Mouse (Mus musculus): ENCODE results near the gene Fbp1.
"Not testable (repeated sequence)": the region's sequence is repeated elsewhere in the genome, so short reads cannot be mapped to it uniquely, and the experiment has no call there.

Fbp1 gene

DNA sequence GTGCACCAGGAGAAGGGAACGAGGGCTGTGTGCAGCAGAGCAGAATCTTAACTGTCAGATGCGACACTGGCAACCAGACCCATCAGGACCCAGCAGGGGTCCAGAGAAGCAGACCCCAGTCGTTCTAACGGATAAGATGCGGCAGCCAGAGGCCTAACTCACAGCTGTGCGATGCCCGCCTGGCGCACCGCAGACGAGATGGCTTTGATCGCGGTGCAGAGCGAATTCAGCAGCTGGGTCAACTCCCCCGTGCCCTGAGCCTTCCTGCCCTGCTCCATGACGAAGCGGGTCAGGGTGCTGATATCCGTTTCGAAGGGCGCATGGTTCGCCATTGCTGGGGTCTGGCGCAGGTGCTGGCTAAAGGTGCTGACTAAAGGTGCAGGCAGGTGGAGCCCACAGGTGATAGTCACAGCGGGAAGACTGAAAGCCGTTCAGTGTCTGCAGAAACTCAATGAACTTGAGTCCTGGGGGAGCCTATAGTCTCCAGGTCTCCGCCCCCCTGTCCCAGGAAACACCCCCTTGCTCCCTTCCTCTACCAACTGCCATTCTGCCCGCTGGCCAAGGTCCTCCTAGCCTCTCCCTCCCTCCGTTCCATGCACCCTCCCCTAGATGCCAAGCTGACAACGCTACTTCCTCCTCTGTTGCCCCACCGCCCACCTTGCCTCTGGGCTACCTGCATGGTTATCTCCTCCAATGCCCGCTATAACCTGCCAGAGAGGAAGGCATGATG lies at the start of gene Fbp1:
Gene Fbp1, minus strand, starts transcription at position 571 of the 730 bp plus-strand sequence.
- no peak for DNase-seq (ENCODE audit: low spot score)

GRCm38 (mm10) chr13:62932452-62932851 lies 44.4 kb upstream of the Fbp1 start:
- DNase-seq (ENCODE audit: low spot score), result no peak

GRCm38 (mm10) chr13:62929766-62930389 lies 41.8 kb upstream of the Fbp1 start:
- DNase-seq (ENCODE audit: low spot score), result no peak

GRCm38 (mm10) chr13:62929144-62929543 lies 41.1 kb upstream of the Fbp1 start:
- not testable (repeated sequence) for DNase-seq (ENCODE audit: low spot score)

DNA sequence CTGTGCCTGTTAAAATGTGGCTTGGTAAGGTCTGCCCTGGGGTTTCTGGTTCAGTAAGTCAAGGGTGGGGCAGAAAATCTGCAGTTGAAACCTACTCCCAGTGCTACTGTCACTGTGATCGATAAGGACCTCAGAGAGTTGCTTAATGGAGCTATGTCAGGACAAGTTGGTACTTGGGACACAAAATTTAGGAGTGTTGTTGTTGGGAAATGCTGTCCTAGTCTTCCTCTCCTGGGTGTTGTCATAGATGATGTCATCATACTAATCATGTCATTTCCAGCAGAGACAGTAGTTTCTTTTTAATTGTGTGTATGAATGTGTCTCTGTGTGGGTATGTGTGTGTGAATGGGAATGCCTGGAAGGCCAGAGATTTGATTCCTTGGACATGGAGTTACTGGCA lies 39.4 kb upstream of the Fbp1 start:
- no peak for DNase-seq (ENCODE audit: low spot score)

GRCm38 (mm10) chr13:62926479-62926878 lies 38.4 kb upstream of the Fbp1 start:
- DNase-seq (ENCODE audit: low spot score), result peak; percentile 13

DNA sequence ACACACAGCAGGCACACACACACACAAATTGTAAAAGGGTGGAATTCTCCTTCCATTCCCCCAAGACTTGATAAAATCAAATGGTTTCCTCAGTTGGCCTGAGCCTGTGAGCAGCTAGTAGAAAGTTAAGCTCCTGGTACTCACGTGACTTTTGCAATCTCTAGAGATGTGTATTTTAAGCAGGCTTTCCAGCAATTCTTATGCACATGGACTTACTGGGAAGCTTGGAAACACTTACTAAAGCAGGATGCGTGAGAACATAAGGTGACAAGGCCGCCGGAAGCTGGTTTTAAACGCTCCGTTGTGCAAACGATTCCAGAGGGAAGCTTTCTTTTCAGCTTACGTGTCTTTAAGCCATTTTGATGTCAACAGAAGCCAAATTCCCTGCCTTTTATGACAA lies 35.1 kb upstream of the Fbp1 start:
- no peak for DNase-seq (ENCODE audit: low spot score)

GRCm38 (mm10) chr13:62922645-62923044 lies 34.6 kb upstream of the Fbp1 start:
- DNase-seq (ENCODE audit: low spot score), result no peak

- peak; percentile 26 for DNase-seq (ENCODE audit: low spot score)
Measured at GRCm38 (mm10) chr13:62919647-62920341, 31.7 kb upstream of the Fbp1 start.

DNA sequence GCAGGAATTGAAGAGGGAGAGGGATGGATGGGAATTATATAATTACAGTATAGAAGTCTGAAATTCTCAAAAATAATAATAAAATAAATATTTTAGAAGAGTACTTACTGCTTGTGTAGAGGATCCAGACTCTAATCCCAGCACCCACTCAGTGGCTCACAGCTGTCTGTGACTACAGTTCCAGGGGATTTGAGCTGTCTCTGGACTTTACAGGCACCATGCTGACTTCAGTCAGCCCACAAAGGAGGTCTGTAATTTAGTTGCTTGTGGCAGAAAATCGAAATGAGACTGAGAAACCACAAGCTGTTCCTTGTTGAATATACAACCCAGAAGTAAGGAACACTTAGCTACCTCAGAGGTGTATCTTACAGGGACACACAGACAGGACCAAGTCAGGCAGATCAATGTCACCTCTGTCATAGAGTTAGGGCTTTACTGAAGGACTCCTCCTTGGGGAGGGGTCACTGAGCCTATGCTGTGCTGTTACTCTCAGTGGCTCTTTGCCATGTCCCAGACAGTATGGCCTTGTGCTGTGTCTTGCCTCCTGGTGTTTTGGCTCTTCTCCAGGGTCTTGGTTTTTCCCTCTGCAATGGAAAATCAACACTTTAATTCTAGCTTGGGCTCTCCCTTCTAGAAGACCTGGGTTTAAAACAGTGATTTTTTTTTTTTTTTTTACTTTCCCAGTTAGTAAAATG lies 29.5 kb upstream of the Fbp1 start:
- no peak for DNase-seq (ENCODE audit: low spot score)

GRCm38 (mm10) chr13:62916675-62917074 lies 28.6 kb upstream of the Fbp1 start:
- no peak for DNase-seq (ENCODE audit: low spot score)

- peak; percentile 20 for DNase-seq (ENCODE audit: low spot score)
Measured at GRCm38 (mm10) chr13:62911575-62911974, 23.5 kb upstream of the Fbp1 start.

- DNase-seq (ENCODE audit: low spot score), result no peak
Measured at GRCm38 (mm10) chr13:62910206-62910605, 22.1 kb upstream of the Fbp1 start.

- DNase-seq (ENCODE audit: low spot score), result peak; percentile 23
Measured at GRCm38 (mm10) chr13:62909776-62910175, 21.7 kb upstream of the Fbp1 start.

GRCm38 (mm10) chr13:62908163-62908559 lies 20.1 kb upstream of the Fbp1 start:
- DNase-seq (ENCODE audit: low spot score), result peak; percentile 88

DNA sequence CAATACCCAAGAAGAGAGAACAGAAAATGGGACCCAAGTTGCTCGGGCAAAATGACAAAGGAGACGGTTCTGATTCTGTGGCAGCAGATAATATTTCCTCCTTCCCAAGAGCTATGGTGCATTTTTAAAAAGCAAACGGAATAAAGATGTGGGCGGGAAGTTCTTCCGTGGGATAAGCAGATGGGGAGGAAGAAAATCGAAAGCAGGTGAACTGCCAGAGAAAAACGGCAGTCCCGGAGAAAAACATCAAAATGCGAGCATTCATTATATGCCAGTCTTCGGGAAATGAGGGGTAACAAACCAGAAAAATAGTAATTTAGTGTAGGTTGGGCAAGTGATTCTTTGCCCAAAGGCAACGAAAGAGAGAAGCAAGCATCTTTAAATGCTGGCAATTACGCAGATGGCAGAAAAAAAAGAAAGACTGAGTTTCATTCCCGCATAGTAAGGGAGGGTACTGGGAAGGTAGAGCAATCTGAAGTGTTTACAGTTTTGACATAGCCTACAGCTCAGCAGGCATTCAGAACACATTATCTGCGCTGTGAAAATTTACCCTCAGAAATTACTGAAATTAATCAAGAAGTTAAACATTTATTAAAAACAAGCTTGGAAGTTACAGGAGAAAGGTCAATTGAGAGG lies 19.6 kb upstream of the Fbp1 start:
- no peak for DNase-seq (ENCODE audit: low spot score)

DNA sequence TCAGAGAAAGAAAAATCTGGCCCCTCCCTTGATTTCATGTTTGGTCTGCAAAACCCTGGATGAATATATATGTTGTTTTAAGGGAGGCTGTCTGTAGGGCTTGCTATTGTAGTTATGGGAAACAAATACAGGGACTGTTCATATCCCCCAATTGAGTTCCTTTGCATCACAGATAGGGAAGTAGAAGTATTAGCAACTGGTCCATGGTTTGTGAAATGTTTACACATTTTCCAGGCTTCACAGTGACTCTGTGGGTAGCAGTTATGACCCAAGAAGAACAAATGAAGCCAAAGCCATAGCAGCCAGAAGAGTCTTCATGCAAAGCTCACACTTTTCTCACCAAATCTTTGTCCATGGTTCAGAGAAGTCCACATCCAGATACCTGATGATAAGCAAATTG lies 13.1 kb upstream of the Fbp1 start:
- no peak for DNase-seq (ENCODE audit: low spot score)

GRCm38 (mm10) chr13:62897927-62898646 lies 10.0 kb upstream of the Fbp1 start:
- DNase-seq (ENCODE audit: low spot score), result no peak

- DNase-seq (ENCODE audit: low spot score), result no peak
Measured at GRCm38 (mm10) chr13:62893044-62893842, 5.2 kb upstream of the Fbp1 start.

DNA sequence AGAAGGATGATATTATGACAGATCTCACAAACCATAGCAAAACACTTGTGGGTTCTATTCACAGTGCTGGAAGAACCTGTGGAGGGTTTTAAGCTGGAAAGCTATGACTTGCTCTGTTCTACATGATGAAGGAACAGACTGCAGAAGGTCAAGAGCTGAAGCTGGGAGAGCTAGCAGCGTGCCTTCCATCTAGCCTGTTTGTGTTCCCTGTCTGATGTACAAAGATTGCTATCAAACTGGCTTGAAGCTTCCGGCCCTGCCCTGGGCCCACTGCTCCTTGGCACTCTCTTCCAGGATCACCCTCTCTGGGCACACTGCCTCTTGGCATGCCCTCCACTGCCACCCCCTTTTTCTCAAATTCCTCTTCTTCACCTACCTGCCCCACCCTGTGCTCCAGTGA lies 1.2 kb upstream of the Fbp1 start:
- DNase-seq (ENCODE audit: low spot score), result no peak

- no peak for DNase-seq (ENCODE audit: low spot score)
Measured at GRCm38 (mm10) chr13:62884536-62884935, 3.5 kb downstream of the Fbp1 start.

All from yolk sac, embryonic 10.5 days (tissue).